Mouse (Mus musculus) forebrain, embryonic 15.5 days (tissue): ENCODE measurements around the gene Prx. TPM values are rescaled to one million over a fixed set of nuclear protein-coding genes. Genes with fewer than 3 reads are reported as not detected.
A peak's percentile ranks its signal among the peaks of the same experiment; 100 is the strongest.

ENCODE experiments used
- ATAC-seq: fragments of 200-750 bp; cut with Nextera tagmentation; replicated peaks from 2 replicates; pipeline ENCODE4 v1.8.0; 2017; ENCODE audit warnings: mild to moderate bottlenecking, moderate TSS enrichment, moderate library complexity
- H3K27ac ChIP-seq: fragments of 300-500 bp; sonication (generic); replicated peaks from 2 replicates; pipeline ENCODE4 v1.5.1; 2015; ENCODE audit warnings: mild to moderate bottlenecking, inconsistent platforms
- H3K27me3 ChIP-seq: fragments of 300-500 bp; sonication (generic); 2 replicates; pipeline ENCODE4 v1.6.1; 2015; ENCODE audit warnings: inconsistent platforms
- H3K36me3 ChIP-seq: fragments of 300-500 bp; sonication (generic); 2 replicates; pipeline ENCODE4 v1.6.1; 2015; ENCODE audit warnings: mild to moderate bottlenecking, inconsistent platforms
- H3K4me1 ChIP-seq: fragments of 300-500 bp; sonication (generic); 2 replicates; pipeline ENCODE4 v1.6.1; 2015; ENCODE audit warnings: inconsistent platforms
- H3K4me2 ChIP-seq: fragments of 300-500 bp; sonication (generic); replicated peaks from 2 replicates; pipeline ENCODE4 v1.6.1; 2015; ENCODE audit warnings: mild to moderate bottlenecking, inconsistent platforms
- H3K4me3 ChIP-seq: fragments of 300-500 bp; sonication (generic); 2 replicates; pipeline ENCODE4 v1.5.1; 2015; ENCODE audit warnings: mild to moderate bottlenecking, inconsistent platforms
- H3K9ac ChIP-seq: fragments of 300-500 bp; sonication (generic); replicated peaks from 2 replicates; pipeline ENCODE4 v1.6.1; 2015; ENCODE audit warnings: mild to moderate bottlenecking, inconsistent platforms
- H3K9me3 ChIP-seq: fragments of 300-500 bp; sonication (generic); 2 replicates; pipeline ENCODE4 v1.6.1; 2016; ENCODE audit warnings: inconsistent platforms
- WGBS: fragments of 180-500 bp; shearing (Covaris S2); methylation state at CpG from one replicate; pipeline ENCODE4 v1.1.7; 2015; ENCODE audit warnings: mixed read lengths; 5-methylcytosine and 5-hydroxymethylcytosine counted together
- polyA plus RNA-seq: library from polyadenylated mRNA; unstranded; fragments of >200 nt; fragmentation: Nextera tagmentation; extraction: Ambion mirVana; gene quantifications from 2 replicates; pipeline ENCODE4 v1.2.1, GENCODE M21; 2015

Prx gene
- polyA plus RNA-seq, 1 experiment from 2014 or later: 1.1 TPM

GRCm38 (mm10) chr7:27507711-27508647, 8.9 kb downstream of the Prx start:
- Histone ChIP-seq H3K4me2 (peak overlapping the region; percentile 67), H3K9ac (peak overlapping the region; percentile 65), H3K27ac (peak overlapping the region; percentile 95), H3K9me3 (no peaks in the 10 kb centered on the region), H3K36me3 (no peaks in the 10 kb centered on the region), H3K4me1 (peaks cover 12% of the 10 kb centered on the region), H3K27me3 (no peaks in the 10 kb centered on the region), H3K4me3 (peak overlapping the region; percentile 65)
- peak; percentile 90 for ATAC-seq
- under 1% methylated on average over 54 of the region's 54 CpGs for WGBS

- H3K9ac ChIP-seq: no peak overlapping the region
- H3K4me2 ChIP-seq: peak overlapping the region; percentile 67
- H3K27me3 ChIP-seq: no peaks in the 10 kb centered on the region
- H3K9me3 ChIP-seq: no peaks in the 10 kb centered on the region
- peaks cover 12% of the 10 kb centered on the region for H3K4me1 ChIP-seq
- WGBS: 20% methylated on average over 6 of the region's 6 CpGs
- peak; percentile 53 for ATAC-seq
- H3K27ac ChIP-seq: peak overlapping the region; percentile 95
- H3K36me3 ChIP-seq: no peaks in the 10 kb centered on the region
- peak overlapping the region; percentile 65; the same call in 1 of the 2 replicates for H3K4me3 ChIP-seq
Observed at GRCm38 (mm10) chr7:27508648-27509005, 9.5 kb downstream of the Prx start.

DNA sequence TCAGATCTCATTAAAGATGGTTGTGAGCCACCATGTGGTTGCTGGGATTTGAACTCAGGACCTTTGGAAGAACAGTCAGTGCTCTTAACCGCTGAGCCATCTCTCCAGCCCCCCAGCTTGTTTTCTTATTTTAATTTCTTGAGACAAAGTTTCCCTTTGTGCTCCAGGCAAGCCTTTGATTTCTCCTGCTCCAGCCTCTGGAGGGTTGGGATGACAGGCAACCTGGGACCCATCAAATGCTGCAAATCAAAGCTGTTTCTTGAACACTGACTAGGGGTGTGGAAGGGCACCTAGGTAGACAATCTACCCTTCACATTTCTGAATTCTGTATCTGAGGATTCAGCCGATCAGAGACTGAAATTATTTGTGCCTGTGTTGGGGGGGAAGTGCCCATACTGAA, 11.7 kb downstream of the Prx start:
- H3K4me1 ChIP-seq: peaks cover 12% of the 10 kb centered on the region
- H3K27me3 ChIP-seq: no peaks in the 10 kb centered on the region
- no peaks in the 10 kb centered on the region for H3K9me3 ChIP-seq
- H3K9ac ChIP-seq: no peak overlapping the region
- no peak overlapping the region for H3K4me3 ChIP-seq
- no peak for ATAC-seq
- H3K27ac ChIP-seq: no peak overlapping the region
- no peak overlapping the region for H3K4me2 ChIP-seq
- no peaks in the 10 kb centered on the region for H3K36me3 ChIP-seq
- WGBS: 81% methylated on average over 2 of the region's 2 CpGs

DNA sequence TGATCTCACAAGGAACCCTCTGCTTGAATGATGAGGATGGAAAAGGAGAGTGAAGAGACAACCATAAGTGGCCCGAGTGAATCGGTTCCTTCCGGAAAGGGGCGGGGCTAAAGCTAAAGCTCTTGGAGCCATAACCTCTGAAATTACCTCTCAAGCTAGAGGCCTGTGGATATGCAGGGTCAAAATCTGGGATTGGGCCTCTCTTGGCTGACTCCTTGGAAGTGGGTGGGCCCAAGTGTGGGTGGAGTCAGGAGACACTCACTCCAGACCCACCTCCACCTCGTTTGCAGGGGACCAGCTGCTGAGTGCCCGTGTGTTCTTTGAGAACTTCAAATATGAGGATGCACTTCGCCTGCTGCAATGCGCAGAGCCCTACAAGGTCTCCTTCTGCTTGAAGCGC, 15.8 kb downstream of the Prx start:
- Histone ChIP-seq H3K27ac (no peak overlapping the region), H3K4me2 (no peak overlapping the region), H3K4me3 (no peak overlapping the region), H3K36me3 (no peaks in the 10 kb centered on the region), H3K9me3 (no peaks in the 10 kb centered on the region), H3K9ac (no peak overlapping the region), H3K27me3 (no peaks in the 10 kb centered on the region), H3K4me1 (no peaks in the 10 kb centered on the region)
- ATAC-seq: no peak
- WGBS: 70% methylated on average over 9 of the region's 9 CpGs

GRCm38 (mm10) chr7:27518314-27518713, 19.2 kb downstream of the Prx start:
- H3K4me3 ChIP-seq: no peak overlapping the region
- WGBS: 89% methylated on average over 9 of the region's 9 CpGs
- ATAC-seq: no peak

DNA sequence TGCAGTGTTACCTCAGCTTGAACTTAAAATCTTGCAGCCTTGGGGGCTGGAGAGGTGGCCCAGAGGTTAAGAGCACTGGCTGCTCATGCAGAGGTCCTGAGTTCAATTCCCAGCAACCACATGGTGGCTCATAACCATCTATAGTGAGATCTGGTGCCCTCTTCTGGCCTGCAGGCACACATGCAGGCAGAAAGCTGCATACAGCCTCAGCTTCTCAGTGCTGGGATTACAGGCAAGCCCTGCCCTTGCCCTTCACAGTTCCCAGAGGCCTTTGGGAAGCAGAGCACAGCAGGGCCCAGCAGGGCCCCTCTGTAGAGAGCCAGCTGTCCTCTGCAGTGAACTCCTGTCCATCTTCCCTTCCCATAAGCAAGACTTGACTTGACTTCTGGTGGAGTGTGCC, 21.0 kb downstream of the Prx start:
- H3K27me3 ChIP-seq: no peaks in the 10 kb centered on the region
- ATAC-seq: no peak
- no peak overlapping the region for H3K4me2 ChIP-seq
- no peaks in the 10 kb centered on the region for H3K9me3 ChIP-seq
- H3K9ac ChIP-seq: no peak overlapping the region
- no peaks in the 10 kb centered on the region for H3K4me1 ChIP-seq
- no peaks in the 10 kb centered on the region for H3K36me3 ChIP-seq
- no peak overlapping the region for H3K27ac ChIP-seq
- H3K4me3 ChIP-seq: no peak overlapping the region

More at GRCm38 (mm10) chr7:27518314-27518713, 19.2 kb downstream of the Prx start:
- no peaks in the 10 kb centered on the region for H3K9me3 ChIP-seq
- no peak overlapping the region for H3K4me2 ChIP-seq
- H3K9ac ChIP-seq: no peak overlapping the region
- no peaks in the 10 kb centered on the region for H3K4me1 ChIP-seq
- H3K36me3 ChIP-seq: no peaks in the 10 kb centered on the region
- no peaks in the 10 kb centered on the region for H3K27me3 ChIP-seq
- H3K27ac ChIP-seq: no peak overlapping the region

DNA sequence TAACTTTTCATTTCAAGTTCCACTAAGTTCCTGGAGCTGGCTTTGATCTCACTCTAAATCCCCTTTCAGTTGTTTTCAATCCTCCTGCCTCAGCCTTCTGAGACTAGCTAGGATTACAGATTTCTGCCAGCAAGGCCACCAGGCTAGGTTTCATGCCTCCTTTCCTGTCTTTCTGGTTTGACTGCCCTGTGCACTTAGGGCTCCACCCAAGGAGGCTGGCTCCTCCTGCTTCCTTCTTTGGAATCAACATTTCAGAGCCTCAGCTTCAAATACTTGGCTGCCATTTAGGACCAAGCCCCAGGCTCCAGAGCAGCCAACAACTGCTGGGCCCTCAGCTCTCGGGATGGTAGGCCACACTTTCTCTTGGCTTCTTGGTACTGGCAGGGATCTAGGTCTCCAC, 21.5 kb downstream of the Prx start:
- Histone ChIP-seq H3K27me3 (no peaks in the 10 kb centered on the region), H3K9ac (no peak overlapping the region), H3K9me3 (no peaks in the 10 kb centered on the region), H3K4me1 (no peaks in the 10 kb centered on the region), H3K4me2 (no peak overlapping the region), H3K36me3 (no peaks in the 10 kb centered on the region), H3K27ac (no peak overlapping the region), H3K4me3 (no peak overlapping the region)
- no peak for ATAC-seq
- WGBS: 86% methylated on average over 1 of the region's 1 CpGs

DNA sequence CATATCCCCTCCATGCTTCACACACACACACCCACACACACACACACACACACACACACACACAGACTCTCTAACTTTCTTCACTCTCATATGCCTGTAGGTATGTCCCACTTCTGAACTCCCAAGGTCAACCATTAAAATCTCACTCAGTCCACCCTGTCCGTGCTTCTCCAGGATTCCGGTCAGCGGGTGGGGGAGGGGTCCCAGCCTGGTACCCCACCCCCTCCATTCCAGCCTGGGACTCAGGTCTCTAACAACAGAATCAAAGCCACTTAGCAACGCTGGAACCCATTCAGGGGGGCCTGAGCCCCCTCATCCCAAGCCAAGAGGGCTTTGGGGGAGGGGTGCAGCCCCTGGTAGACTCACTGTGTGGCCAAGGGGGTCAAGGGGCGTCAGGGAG, 23.8 kb downstream of the Prx start, which contains the start of gene Hipk4:
TSS of gene Hipk4 (plus strand) at position 301 of the 400 bp plus-strand sequence.
- no peak within 1 kb of the TSS for H3K9ac ChIP-seq
- 61% methylated on average over 5 of the region's 5 CpGs for WGBS
- H3K9me3 ChIP-seq: no peaks in the 10 kb centered on the region
- H3K4me3 ChIP-seq: no peak within 1 kb of the TSS
- H3K27ac ChIP-seq: no peak within 1 kb of the TSS
- no peaks in the 10 kb centered on the region for H3K36me3 ChIP-seq
- no peak for ATAC-seq
- H3K4me2 ChIP-seq: no peak within 1 kb of the TSS
- H3K4me1 ChIP-seq: no peaks in the 10 kb centered on the region
- H3K27me3 ChIP-seq: no peaks in the 10 kb centered on the region

- no peaks in the 10 kb centered on the region for H3K27me3 ChIP-seq
- WGBS: 94% methylated on average over 13 of the region's 13 CpGs
- H3K4me3 ChIP-seq: no peak overlapping the region
- H3K9ac ChIP-seq: no peak overlapping the region
- no peak overlapping the region for H3K27ac ChIP-seq
- ATAC-seq: no peak
- no peaks in the 10 kb centered on the region for H3K9me3 ChIP-seq
- no peaks in the 10 kb centered on the region for H3K36me3 ChIP-seq
- no peaks in the 10 kb centered on the region for H3K4me1 ChIP-seq
- H3K4me2 ChIP-seq: no peak overlapping the region
Observed at GRCm38 (mm10) chr7:27523805-27524204, 24.7 kb downstream of the Prx start.

GRCm38 (mm10) chr7:27526039-27526827, 27.1 kb downstream of the Prx start:
- H3K4me1 ChIP-seq: no peaks in the 10 kb centered on the region
- no peak overlapping the region for H3K27ac ChIP-seq
- no peak overlapping the region for H3K4me2 ChIP-seq
- no peak overlapping the region for H3K9ac ChIP-seq
- H3K4me3 ChIP-seq: no peak overlapping the region
- no peaks in the 10 kb centered on the region for H3K9me3 ChIP-seq
- peak; percentile 83 for ATAC-seq
- no peaks in the 10 kb centered on the region for H3K27me3 ChIP-seq
- peaks cover 7% of the 10 kb centered on the region; the same call in 1 of the 2 replicates for H3K36me3 ChIP-seq
- 24% methylated on average over 10 of the region's 10 CpGs for WGBS

DNA sequence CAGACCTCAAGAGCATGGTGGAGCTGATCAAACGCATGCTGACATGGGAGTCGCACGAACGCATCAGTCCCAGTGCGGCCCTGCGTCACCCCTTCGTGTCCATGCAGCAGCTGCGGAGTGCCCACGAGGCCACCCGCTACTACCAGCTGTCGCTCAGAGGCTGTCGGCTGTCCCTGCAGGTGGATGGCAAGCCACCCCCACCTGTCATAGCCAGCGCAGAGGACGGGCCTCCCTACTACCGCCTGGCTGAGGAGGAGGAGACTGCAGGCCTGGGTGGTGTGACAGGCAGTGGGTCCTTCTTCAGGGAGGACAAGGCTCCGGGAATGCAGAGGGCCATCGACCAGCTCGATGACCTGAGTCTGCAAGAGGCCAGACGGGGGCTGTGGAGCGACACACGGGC, 29.9 kb downstream of the Prx start:
- Histone ChIP-seq H3K27ac (no peak overlapping the region), H3K9ac (no peak overlapping the region), H3K4me2 (no peak overlapping the region), H3K27me3 (no peaks in the 10 kb centered on the region), H3K4me1 (no peaks in the 10 kb centered on the region), H3K36me3 (peaks cover 30% of the 10 kb centered on the region), H3K9me3 (no peaks in the 10 kb centered on the region), H3K4me3 (no peak overlapping the region)
- 87% methylated on average over 21 of the region's 21 CpGs for WGBS
- no peak for ATAC-seq

- Histone ChIP-seq H3K4me3 (no peak overlapping the region), H3K4me1 (no peaks in the 10 kb centered on the region), H3K27ac (no peak overlapping the region), H3K9me3 (no peaks in the 10 kb centered on the region), H3K4me2 (no peak overlapping the region), H3K9ac (no peak overlapping the region), H3K36me3 (peaks cover 42% of the 10 kb centered on the region), H3K27me3 (no peaks in the 10 kb centered on the region)
- no peak for ATAC-seq
- 77% methylated on average over 3 of the region's 3 CpGs for WGBS
Observed at GRCm38 (mm10) chr7:27530937-27531336, 31.8 kb downstream of the Prx start.
